Mouse (Mus musculus) right cerebral cortex, adult 2 months (tissue): ENCODE measurements around the gene Mfn1.

ENCODE experiments used
- DNase-seq, 2 experiments: peaks; one replicate each; pipeline ENCODE4 v3.0.0; 2021 to 2022; ENCODE audit warnings: low spot score in 2 of 2

Gene Mfn1

GRCm38 (mm10) chr3:32610560-32610959 is 81.3 kb downstream of the Mfn1 start:
- DNase-seq, result peak; percentile 66 to 72

GRCm38 (mm10) chr3:32611606-32612170 is 82.4 kb downstream of the Mfn1 start:
- no peak for DNase-seq

GRCm38 (mm10) chr3:32614786-32615185 is 85.5 kb downstream of the Mfn1 start:
- DNase-seq, result no peak

- no peak for DNase-seq
These were observed 86.1 kb downstream of the Mfn1 start for GRCm38 (mm10) chr3:32615376-32615775.

- DNase-seq, result no peak
These were observed 86.7 kb downstream of the Mfn1 start for GRCm38 (mm10) chr3:32616006-32616330.

- no peak for DNase-seq
These were observed 87.2 kb downstream of the Mfn1 start, which contains the start of gene Gnb4 for GRCm38 (mm10) chr3:32616331-32617052. TSS of gene Gnb4 (minus strand) at chr3:32616585.

- DNase-seq, result peak in 1 of 2 experiments; percentile 13
These were observed 87.9 kb downstream of the Mfn1 start for GRCm38 (mm10) chr3:32617053-32617642.

- no peak for DNase-seq
These were observed 92.4 kb downstream of the Mfn1 start for GRCm38 (mm10) chr3:32621658-32622057.

GRCm38 (mm10) chr3:32622106-32622505 is 92.8 kb downstream of the Mfn1 start:
- DNase-seq, result no peak

- no peak for DNase-seq
These were observed 98.9 kb downstream of the Mfn1 start for GRCm38 (mm10) chr3:32628141-32628540.
